Mouse (Mus musculus): Measurements from ENCODE around the gene Rxfp1.

DNA sequence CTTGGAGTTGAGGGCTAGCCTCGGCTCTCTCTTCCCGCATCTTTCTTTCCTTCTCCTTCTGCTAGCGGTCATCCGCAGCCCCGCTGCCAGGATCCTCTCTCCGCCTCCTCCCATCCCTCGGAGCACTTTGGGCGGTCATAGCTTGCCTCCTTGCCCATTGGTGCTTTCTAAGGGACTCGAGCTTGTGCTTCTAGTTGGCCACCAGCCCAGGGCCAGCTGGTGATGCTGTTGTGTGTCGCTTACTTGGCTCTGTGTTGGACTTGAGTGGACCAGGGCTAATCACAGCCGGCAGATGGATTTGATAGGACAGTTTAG is 108.3 kb downstream of the Rxfp1 start, which contains the start of gene Etfdh:
- no peak for TF ChIP-seq CTCF (IDR thresholded peaks at IDR 0.05; ENCODE audit: low read depth, low read length)
- no peak for TF ChIP-seq POLR2A (IDR thresholded peaks at IDR 0.05; ENCODE audit: extremely low read depth, insufficient read depth, low read length)
